Mouse (Mus musculus): ENCODE measurements at regions not wholly inside any gene's neighbourhood (a gene's known extent, or its start where the extent isn't known, plus 50 kb on each side); places are given as distances from the start of the nearest gene placed in this dataset.
"Not testable (repeated sequence)": the region's sequence is repeated elsewhere in the genome, so short reads cannot be mapped to it uniquely, and the experiment has no call there.

- DNase-seq (ENCODE audit: low read depth): peak; percentile 11
- TF ChIP-seq CTCF (IDR thresholded peaks at IDR 0.05; ENCODE audit: borderline replicate concordance, extremely low read depth, insufficient read depth, insufficient read length): no peak
- TF ChIP-seq POLR2A (IDR thresholded peaks at IDR 0.05; ENCODE audit: borderline replicate concordance, extremely low read depth, insufficient read depth, insufficient read length, poor library complexity, severe bottlenecking): no peak
These were observed 235.9 kb upstream of the Zfp804b start for GRCm38 (mm10) chr5:7580413-7580812.

- no peak for DNase-seq (ENCODE audit: low read depth)
- TF ChIP-seq CTCF (IDR thresholded peaks at IDR 0.05; ENCODE audit: borderline replicate concordance, extremely low read depth, insufficient read depth, insufficient read length) (no peak), POLR2A (IDR thresholded peaks at IDR 0.05; ENCODE audit: borderline replicate concordance, extremely low read depth, insufficient read depth, insufficient read length, poor library complexity, severe bottlenecking) (no peak)
These were observed 242.0 kb upstream of the Zfp804b start for GRCm38 (mm10) chr5:7586547-7586946.

DNA sequence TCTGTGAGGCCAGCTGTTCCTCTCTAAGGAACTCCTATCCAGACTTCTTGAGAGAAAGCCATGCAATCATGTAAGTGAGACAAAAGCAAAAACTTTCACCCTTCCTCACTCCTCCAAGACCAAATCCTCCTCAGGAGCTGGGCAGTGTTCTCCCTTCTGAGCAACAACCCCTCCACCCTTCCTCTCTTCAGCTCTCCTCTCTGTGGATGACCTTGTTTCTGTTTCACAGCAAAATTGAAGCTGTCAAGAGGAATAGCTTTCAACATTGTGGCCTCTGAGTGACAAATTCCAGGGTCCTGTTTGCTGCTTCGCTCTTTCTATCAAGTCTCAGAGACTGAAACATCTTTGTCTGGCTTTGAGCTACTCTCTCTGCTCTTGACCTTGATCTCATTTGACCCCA, 255.9 kb upstream of the Zfp804b start:
- TF ChIP-seq POLR2A (IDR thresholded peaks at IDR 0.05; ENCODE audit: borderline replicate concordance, extremely low read depth, insufficient read depth, insufficient read length, poor library complexity, severe bottlenecking): no peak
- TF ChIP-seq CTCF (IDR thresholded peaks at IDR 0.05; ENCODE audit: borderline replicate concordance, extremely low read depth, insufficient read depth, insufficient read length): no peak
- DNase-seq (ENCODE audit: low read depth): no peak

GRCm38 (mm10) chr5:7607517-7607916, 263.0 kb upstream of the Zfp804b start:
- no peak for DNase-seq (ENCODE audit: low read depth)
- no peak for TF ChIP-seq CTCF (IDR thresholded peaks at IDR 0.05; ENCODE audit: borderline replicate concordance, extremely low read depth, insufficient read depth, insufficient read length)
- TF ChIP-seq POLR2A (IDR thresholded peaks at IDR 0.05; ENCODE audit: borderline replicate concordance, extremely low read depth, insufficient read depth, insufficient read length, poor library complexity, severe bottlenecking): no peak

DNA sequence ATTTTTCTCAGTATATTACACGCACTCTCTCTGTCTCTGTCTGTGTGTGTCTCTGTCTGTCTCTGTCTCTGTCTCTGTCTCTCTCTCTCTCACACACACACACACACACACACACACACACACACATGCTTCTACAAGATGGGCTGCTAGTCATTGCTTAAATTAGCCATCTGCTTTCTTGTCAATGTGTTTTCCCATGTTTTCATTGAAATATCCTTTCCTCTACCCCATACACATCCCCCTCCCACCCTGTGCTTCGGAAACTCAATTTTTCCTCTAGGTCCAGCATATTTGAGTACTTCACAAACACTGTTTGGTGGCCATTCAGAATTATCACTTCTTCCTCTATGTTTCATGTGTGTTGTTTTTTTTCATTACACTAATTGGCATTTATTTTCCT, 263.4 kb upstream of the Zfp804b start:
- peak; percentile 13 for DNase-seq (ENCODE audit: low read depth)
- TF ChIP-seq CTCF (IDR thresholded peaks at IDR 0.05; ENCODE audit: borderline replicate concordance, extremely low read depth, insufficient read depth, insufficient read length): no peak
- TF ChIP-seq POLR2A (IDR thresholded peaks at IDR 0.05; ENCODE audit: borderline replicate concordance, extremely low read depth, insufficient read depth, insufficient read length, poor library complexity, severe bottlenecking): no peak

DNA sequence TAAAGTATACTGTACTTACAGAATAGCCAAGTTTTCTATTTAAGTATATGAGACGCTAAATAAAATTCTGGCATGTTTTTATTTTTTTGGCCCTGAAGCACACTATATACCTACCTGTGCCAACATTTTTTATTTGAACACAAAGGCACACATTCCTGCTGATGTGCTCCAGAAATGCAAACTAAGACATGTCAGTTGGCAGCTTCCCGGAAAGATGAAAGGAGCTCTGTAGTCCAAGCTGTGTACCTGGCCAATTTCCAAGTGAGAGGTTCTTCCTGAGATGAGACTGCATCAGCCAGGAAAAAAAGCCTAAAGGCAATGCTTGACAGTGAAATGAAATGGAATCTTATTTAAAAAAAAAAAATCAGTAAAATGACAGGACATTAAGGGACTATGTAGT, 305.0 kb upstream of the Steap4 start:
- TF ChIP-seq POLR2A (IDR thresholded peaks at IDR 0.05; ENCODE audit: borderline replicate concordance, extremely low read depth, insufficient read depth, insufficient read length, poor library complexity, severe bottlenecking) (no peak), CTCF (IDR thresholded peaks at IDR 0.05; ENCODE audit: borderline replicate concordance, extremely low read depth, insufficient read depth, insufficient read length) (no peak)
- DNase-seq (ENCODE audit: low read depth): peak; percentile 90

DNA sequence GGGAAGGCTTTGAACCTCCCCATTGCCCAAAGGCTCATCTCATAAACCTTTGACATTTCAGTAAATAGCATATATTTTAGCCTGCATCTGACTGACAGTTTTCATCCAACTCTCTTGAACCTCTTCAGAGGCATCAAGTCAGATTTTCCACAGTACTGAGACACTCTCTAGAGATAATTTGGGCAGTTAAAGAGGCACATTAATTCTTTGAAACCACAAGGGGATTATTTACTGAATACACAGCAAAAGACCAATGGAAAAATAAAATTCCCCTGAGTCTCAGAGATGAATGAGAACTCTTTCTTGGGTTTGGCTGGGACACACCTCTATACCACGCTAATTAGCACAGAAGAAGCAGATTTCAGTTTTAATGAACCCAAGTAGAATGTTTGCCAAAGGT, 258.5 kb upstream of the Steap4 start:
- peak; percentile 29 for DNase-seq (ENCODE audit: low read depth)
- no peak for TF ChIP-seq POLR2A (IDR thresholded peaks at IDR 0.05; ENCODE audit: borderline replicate concordance, extremely low read depth, insufficient read depth, insufficient read length, poor library complexity, severe bottlenecking)
- TF ChIP-seq CTCF (IDR thresholded peaks at IDR 0.05; ENCODE audit: borderline replicate concordance, extremely low read depth, insufficient read depth, insufficient read length): no peak

- TF ChIP-seq CTCF (IDR thresholded peaks at IDR 0.05; ENCODE audit: borderline replicate concordance, extremely low read depth, insufficient read depth, insufficient read length): no peak
- no peak for TF ChIP-seq POLR2A (IDR thresholded peaks at IDR 0.05; ENCODE audit: borderline replicate concordance, extremely low read depth, insufficient read depth, insufficient read length, poor library complexity, severe bottlenecking)
These were observed 240.7 kb upstream of the Steap4 start for GRCm38 (mm10) chr5:7719557-7719956.

DNA sequence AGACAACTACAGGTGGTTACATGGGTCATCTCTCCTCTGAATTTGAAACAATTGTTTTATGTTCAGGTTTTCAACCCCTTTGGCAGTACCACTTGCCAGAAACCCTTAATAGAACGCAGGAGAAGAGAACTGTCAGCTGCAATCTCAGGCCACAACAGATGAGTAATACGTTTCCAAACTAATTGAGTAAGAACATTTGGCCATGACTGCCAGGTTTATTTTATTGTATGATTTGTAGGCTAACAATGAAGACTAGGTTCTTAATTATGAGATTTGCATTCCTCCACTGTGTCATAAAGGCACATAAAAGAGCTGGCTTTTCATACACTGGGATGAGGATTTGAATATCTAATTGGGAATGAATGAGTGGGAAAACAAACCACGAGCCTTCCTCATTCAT, 240.2 kb upstream of the Steap4 start:
- peak; percentile 15 for DNase-seq (ENCODE audit: low read depth)
- TF ChIP-seq POLR2A (IDR thresholded peaks at IDR 0.05; ENCODE audit: borderline replicate concordance, extremely low read depth, insufficient read depth, insufficient read length, poor library complexity, severe bottlenecking) (no peak), CTCF (IDR thresholded peaks at IDR 0.05; ENCODE audit: borderline replicate concordance, extremely low read depth, insufficient read depth, insufficient read length) (no peak)

More at GRCm38 (mm10) chr5:7719557-7719956, 240.7 kb upstream of the Steap4 start:
- peak; percentile 22 for DNase-seq (ENCODE audit: low read depth)

- no peak for TF ChIP-seq CTCF (IDR thresholded peaks at IDR 0.05; ENCODE audit: borderline replicate concordance, extremely low read depth, insufficient read depth, insufficient read length)
- no peak for TF ChIP-seq POLR2A (IDR thresholded peaks at IDR 0.05; ENCODE audit: borderline replicate concordance, extremely low read depth, insufficient read depth, insufficient read length, poor library complexity, severe bottlenecking)
- no peak for DNase-seq (ENCODE audit: low read depth)
These were observed 239.6 kb upstream of the Steap4 start for GRCm38 (mm10) chr5:7720688-7721087.

- DNase-seq (ENCODE audit: low read depth): not testable (repeated sequence)
These were observed 227.7 kb upstream of the Steap4 start for GRCm38 (mm10) chr5:7732566-7732965.

DNA sequence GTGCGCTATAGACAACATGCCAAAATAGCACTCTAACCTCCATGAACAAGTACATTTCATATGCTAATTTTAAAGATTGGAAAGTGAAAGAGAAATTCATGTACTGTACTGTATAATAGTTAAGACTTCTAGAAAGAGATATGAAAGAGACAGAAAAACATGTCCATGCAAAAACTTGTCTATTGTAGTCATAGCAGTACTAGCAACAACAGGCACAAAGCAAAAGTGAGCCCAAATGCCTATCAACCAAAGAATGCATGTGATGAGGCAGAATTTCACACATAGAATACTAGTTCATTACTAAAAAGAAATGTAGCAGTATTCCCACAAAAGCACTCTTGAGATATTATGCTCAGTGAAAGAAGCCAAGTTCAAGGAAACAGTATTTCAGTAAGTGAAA, 180.4 kb upstream of the Steap4 start:
- no peak for DNase-seq (ENCODE audit: low read depth)
- no peak for TF ChIP-seq CTCF (IDR thresholded peaks at IDR 0.05; ENCODE audit: borderline replicate concordance, extremely low read depth, insufficient read depth, insufficient read length)

GRCm38 (mm10) chr5:7782235-7782634, 178.0 kb upstream of the Steap4 start:
- peak; percentile 8 for DNase-seq (ENCODE audit: low read depth)
- no peak for TF ChIP-seq POLR2A (IDR thresholded peaks at IDR 0.05; ENCODE audit: borderline replicate concordance, extremely low read depth, insufficient read depth, insufficient read length, poor library complexity, severe bottlenecking)
